Mouse (Mus musculus) embryonic fibroblast, embryonic 13.5 days (primary cell): ENCODE results near the gene Sbno1. TPM values are rescaled to one million over a fixed set of nuclear protein-coding genes. Genes with fewer than 3 reads are reported as not detected.

Source experiments
- H3K27ac ChIP-seq: 2 replicates; pipeline ENCODE4 v1.5.1; 2012; ENCODE audit warnings: low read length, control low read depth, inconsistent platforms; ENCODE audit not compliant: insufficient read depth
- H3K4me1 ChIP-seq: 2 replicates; pipeline ENCODE4 v1.6.1; 2011; ENCODE audit warnings: low read length; ENCODE audit not compliant: control insufficient read depth, insufficient read depth
- H3K4me3 ChIP-seq: 2 replicates; pipeline ENCODE4 v1.5.1; 2011; ENCODE audit warnings: mild to moderate bottlenecking, control low read depth, low read length; ENCODE audit not compliant: insufficient read depth
- CTCF ChIP-seq: IDR thresholded peaks from 2 replicates; pipeline ENCODE4 v1.5.1; 2011; ENCODE audit warnings: mild to moderate bottlenecking, control low read depth, low read length, moderate library complexity, borderline replicate concordance; ENCODE audit not compliant: insufficient read depth
- POLR2A ChIP-seq: IDR thresholded peaks from 2 replicates; pipeline ENCODE4 v1.6.1; 2011; ENCODE audit warnings: low read depth, mild to moderate bottlenecking, control low read depth, low read length, moderate library complexity
- polyA plus RNA-seq: library from polyadenylated mRNA; stranded (reverse); fragments of >200 nt; gene quantifications from 2 replicates; pipeline ENCODE4 v1.2.4, GENCODE M21; 2011; ENCODE audit warnings: low read depth; ENCODE audit not compliant: missing spikeins, insufficient read length

Gene Sbno1
- polyA plus RNA-seq, 1 experiment, result 90.2 TPM

DNA sequence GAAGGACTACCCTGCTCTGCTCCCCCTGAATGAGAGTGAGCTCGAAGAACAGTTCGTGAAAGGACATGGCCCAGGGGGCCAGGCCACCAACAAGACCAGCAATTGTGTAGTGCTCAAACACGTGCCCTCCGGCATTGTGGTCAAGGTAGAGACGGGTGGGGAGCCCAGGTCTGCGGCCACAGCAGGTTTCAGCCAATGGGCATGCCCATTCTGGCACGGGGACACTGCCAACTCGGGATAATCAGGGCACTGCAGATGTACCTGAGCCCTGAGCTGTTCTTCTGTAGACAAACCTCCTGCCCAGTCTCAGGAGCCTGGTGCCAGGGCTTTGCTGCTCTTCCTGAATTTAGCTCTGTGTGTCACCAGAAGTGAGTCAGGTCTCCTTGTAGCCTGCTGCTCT is 87.0 kb downstream of the Sbno1 start:
- no peak overlapping the region for H3K4me3 ChIP-seq
- TF ChIP-seq POLR2A (no peak), CTCF (no peak)
- no peak overlapping the region for H3K27ac ChIP-seq
- H3K4me1 ChIP-seq, result peaks cover 9% of the 10 kb centered on the region

DNA sequence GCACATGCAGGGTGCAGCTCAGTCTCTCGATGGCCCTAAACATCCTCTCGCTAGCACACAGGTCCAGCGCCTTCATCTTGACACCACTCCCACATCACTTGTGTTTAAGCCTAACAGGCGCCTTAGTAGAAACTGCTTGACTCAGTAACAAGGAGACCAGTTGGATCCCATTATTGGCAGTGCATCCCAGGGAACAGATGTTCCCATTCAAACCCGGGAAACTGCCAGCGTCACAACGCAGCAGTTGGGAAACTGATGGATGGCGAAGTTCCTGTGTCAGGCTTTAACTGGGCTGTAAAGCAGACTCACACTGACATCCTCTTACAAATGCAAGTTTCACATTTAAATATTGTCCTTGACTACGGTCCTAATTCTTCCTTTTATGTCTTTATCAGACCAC is 87.9 kb downstream of the Sbno1 start:
- Histone ChIP-seq H3K4me3 (no peak overlapping the region), H3K4me1 (peaks cover 6% of the 10 kb centered on the region), H3K27ac (no peak overlapping the region)
- no peak for TF ChIP-seq POLR2A
- no peak for TF ChIP-seq CTCF

GRCm38 (mm10) chr5:124337103-124337502 is 88.7 kb downstream of the Sbno1 start:
- H3K4me1 ChIP-seq, result peaks cover 5% of the 10 kb centered on the region; the same call in 1 of the 2 replicates
- no peak overlapping the region for H3K4me3 ChIP-seq
- TF ChIP-seq CTCF, result no peak
- TF ChIP-seq POLR2A, result no peak
- no peak overlapping the region for H3K27ac ChIP-seq

GRCm38 (mm10) chr5:124334392-124334791 is 91.4 kb downstream of the Sbno1 start:
- Histone ChIP-seq H3K27ac (no peak overlapping the region), H3K4me1 (0 out of 2 replicates have a peak, but pooled peaks cover under 1% of the 10 kb centered on the region), H3K4me3 (no peak overlapping the region)
- TF ChIP-seq POLR2A, result no peak
- TF ChIP-seq CTCF, result no peak

GRCm38 (mm10) chr5:124330086-124330485 is 95.7 kb downstream of the Sbno1 start:
- Histone ChIP-seq H3K27ac (no peak overlapping the region), H3K4me3 (no peak overlapping the region), H3K4me1 (peaks cover 2% of the 10 kb centered on the region; the same call in 1 of the 2 replicates)
- TF ChIP-seq CTCF, result no peak
- TF ChIP-seq POLR2A, result no peak

- TF ChIP-seq POLR2A (peak; percentile 99), CTCF (no peak)
- peak within 1 kb of the TSS; percentile 79 for H3K4me3 ChIP-seq
- peak within 1 kb of the TSS; percentile 76 for H3K27ac ChIP-seq
- H3K4me1 ChIP-seq, result peaks cover 2% of the 10 kb centered on the region; the same call in 1 of the 2 replicates
These were observed 98.1 kb downstream of the Sbno1 start, which contains the start of the genes Mphosph9 and 2810006K23Rik for GRCm38 (mm10) chr5:124327510-124328364. Gene Mphosph9, minus strand, starts transcription at chr5:124327972. Gene 2810006K23Rik, plus strand, starts transcription at chr5:124328089.

GRCm38 (mm10) chr5:124326829-124327228 is 99.0 kb downstream of the Sbno1 start:
- TF ChIP-seq CTCF, result no peak
- no peak for TF ChIP-seq POLR2A

More at GRCm38 (mm10) chr5:124326829-124327228, 99.0 kb downstream of the Sbno1 start:
- Histone ChIP-seq H3K27ac (no peak overlapping the region), H3K4me3 (peak overlapping the region; percentile 74), H3K4me1 (peaks cover 2% of the 10 kb centered on the region; the same call in 1 of the 2 replicates)

Other genes with a start within 250 kb of the Sbno1 start
- 22.7 and 28.9 TPM in 2 replicates for gene Pitpnm2, start 176.2 kb downstream of the Sbno1 start, polyA plus RNA-seq
- gene Mphosph9, start 98.0 kb downstream of the Sbno1 start, polyA plus RNA-seq, result 9.4 and 15.0 TPM in 2 replicates
- 11.8 and 12.9 TPM in 2 replicates for gene 2810006K23Rik, start 97.9 kb downstream of the Sbno1 start, polyA plus RNA-seq
- 179 and 242 TPM in 2 replicates for gene Cdk2ap1, start 62.9 kb downstream of the Sbno1 start, polyA plus RNA-seq
- 89.9 and 94.2 TPM in 2 replicates for gene Kmt5a, start 13.9 kb upstream of the Sbno1 start, polyA plus RNA-seq
- 12.2 and 13.8 TPM in 2 replicates for gene Rilpl2, start 52.4 kb upstream of the Sbno1 start, polyA plus RNA-seq
- gene Snrnp35, start 57.1 kb upstream of the Sbno1 start, polyA plus RNA-seq, result 11.1 and 12.1 TPM in 2 replicates
- 19.8 and 23.2 TPM in 2 replicates for gene Rilpl1, start 105.4 kb upstream of the Sbno1 start, polyA plus RNA-seq
- 510 and 665 TPM in 2 replicates for gene Tmed2, start 114.7 kb upstream of the Sbno1 start, polyA plus RNA-seq
- 8.1 and 9.2 TPM in 2 replicates for gene Ddx55, start 126.9 kb upstream of the Sbno1 start, polyA plus RNA-seq
- gene Eif2b1, start 153.1 kb upstream of the Sbno1 start, polyA plus RNA-seq, result 43.6 and 49.8 TPM in 2 replicates
- gene Gtf2h3, start 153.1 kb upstream of the Sbno1 start, polyA plus RNA-seq, result 39.9 and 48.2 TPM in 2 replicates
- gene Atp6v0a2, start 202.6 kb upstream of the Sbno1 start, polyA plus RNA-seq, result 46.6 and 50.4 TPM in 2 replicates